Mouse (Mus musculus) G1E-ER4 (cell line): Measurements from ENCODE around the gene Hip1. TPM values are rescaled to one million over a fixed set of nuclear protein-coding genes. Genes with fewer than 3 reads are reported as not detected.

Source experiments
- GATA1 ChIP-seq: IDR thresholded peaks from one replicate; pipeline ENCODE4 v1.8.0; 2012; ENCODE audit warnings: low read length, inconsistent platforms
- polyA plus RNA-seq: library from polyadenylated mRNA; stranded (reverse); fragments of >175 nt; gene quantifications from 2 replicates; pipeline ENCODE4 v1.2.3, GENCODE M21; 2012

Hip1 gene
- polyA plus RNA-seq, 1 experiment = not detected

DNA sequence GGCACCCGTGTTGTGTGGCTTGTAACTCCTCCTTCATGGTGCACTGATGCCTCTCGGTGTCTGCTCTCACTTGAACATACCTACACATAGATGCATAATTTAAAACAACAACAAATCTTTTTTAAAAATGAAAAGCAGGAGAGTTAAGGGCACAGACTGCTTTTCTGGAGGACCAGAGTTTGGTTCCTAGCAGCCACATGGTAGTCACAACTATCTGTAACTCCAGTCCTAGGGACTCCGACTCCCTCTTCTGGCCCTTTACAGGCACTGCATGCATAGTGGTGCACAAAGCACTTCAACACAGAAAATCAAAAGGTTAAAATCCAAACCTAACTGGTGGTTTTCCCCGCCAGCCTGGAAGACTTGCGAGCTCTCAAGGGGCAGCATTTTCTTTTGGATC is 171.3 kb downstream of the Hip1 start:
- no peak for TF ChIP-seq GATA1

DNA sequence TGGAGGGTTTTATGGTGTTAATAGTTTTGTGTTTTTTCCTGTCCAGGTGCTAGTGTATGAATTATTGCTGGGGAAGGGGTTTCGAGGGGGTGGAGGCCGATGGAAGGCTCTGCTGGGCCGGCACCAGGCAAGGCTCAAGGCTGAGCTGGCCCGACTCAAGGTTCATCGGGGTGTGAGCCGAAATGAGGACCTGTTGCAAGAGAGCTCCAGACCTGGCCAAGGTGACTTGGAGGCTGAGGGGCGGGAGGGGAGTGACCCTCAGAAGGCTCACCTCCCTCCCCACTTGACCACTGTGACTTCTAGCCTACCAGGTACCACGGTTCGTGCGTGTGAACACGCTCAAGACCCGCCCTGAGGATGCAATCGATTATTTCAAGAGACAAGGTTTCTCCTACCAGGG is 173.7 kb downstream of the Hip1 start:
- TF ChIP-seq GATA1 = no peak

- TF ChIP-seq GATA1 = no peak
Measured at GRCm38 (mm10) chr5:135369787-135370654, 174.9 kb downstream of the Hip1 start, which contains the start of gene Nsun5. TSS of gene Nsun5 (plus strand) at chr5:135369953.

GRCm38 (mm10) chr5:135368312-135368711 is 176.6 kb downstream of the Hip1 start:
- TF ChIP-seq GATA1 = no peak

DNA sequence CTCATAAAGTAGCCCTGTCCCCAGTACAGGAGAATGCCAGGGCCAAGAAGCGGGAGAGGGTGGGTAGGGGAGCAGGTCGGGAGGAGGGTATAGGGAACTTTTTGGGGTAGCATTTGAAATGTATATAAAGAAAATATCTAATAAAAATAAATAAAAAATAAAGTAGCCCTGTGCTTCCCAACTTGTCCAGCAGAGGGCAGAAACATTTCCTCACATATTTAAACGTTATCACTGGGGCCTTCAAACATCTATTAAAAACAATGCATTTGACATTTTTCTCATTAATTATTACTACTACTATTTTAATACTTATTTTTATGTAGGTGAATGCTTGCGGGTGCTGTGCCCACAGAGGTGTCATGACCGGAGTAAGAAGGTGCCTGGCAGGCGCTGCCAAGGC is 177.1 kb downstream of the Hip1 start:
- TF ChIP-seq GATA1 = no peak

DNA sequence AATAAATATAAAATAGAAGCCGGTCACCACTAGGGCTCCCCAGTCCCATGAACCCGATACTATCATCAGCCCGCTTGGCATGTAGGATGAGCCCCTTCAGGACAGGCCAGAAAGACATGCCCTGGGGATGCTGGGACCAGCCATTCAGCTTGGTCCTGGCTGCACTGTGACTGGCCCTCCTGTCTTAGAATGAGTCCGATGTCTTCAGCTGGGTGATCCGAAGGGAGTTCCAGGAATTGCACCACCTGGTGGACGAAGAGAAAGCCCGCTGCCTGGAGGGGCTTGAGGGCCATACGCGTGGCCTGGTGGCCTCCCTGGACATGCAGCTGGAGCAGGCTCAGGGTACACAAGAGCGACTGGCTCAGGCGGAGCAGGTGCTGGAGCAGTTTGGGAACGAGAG is 181.4 kb downstream of the Hip1 start:
- no peak for TF ChIP-seq GATA1

GRCm38 (mm10) chr5:135362572-135362971 is 182.3 kb downstream of the Hip1 start:
- TF ChIP-seq GATA1 = no peak

DNA sequence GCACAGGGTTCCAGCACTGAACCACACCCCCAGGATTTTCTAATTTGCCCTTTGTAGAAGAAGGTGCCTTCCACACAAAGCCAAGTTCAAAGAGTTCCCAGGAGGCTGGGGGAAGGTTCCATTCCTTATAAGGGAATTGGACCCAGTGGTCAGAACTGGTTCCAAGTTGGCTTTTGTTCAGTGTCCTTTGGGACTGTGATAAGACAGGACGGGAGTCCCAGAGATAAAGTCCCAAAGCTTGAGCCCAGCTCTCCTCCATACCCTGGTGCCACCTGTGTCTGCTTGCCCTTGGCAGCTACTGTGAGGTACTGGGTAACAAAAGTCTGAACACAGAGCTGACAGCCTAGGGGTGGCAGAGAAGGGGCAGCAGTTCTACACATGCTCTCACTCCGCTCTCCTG is 185.1 kb downstream of the Hip1 start:
- no peak for TF ChIP-seq GATA1

DNA sequence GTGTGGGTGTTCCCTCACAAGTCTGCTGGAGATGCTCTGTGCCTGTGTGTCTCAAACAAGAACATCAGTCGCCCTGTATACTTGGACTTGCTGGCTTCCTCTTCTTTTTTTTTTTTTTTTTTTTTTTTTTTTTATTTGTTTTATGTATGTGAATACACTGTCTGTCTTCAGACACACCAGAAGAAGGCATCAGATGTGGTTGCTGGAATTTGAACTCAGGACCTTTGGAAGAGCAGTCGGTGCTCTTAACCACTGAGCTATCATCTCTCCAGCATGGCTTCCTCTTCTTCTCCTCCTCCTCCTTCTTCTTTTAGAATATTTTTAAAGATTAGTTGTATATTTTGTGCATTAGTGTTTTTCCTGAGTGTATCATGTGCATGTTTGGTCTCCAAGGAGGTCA is 187.4 kb downstream of the Hip1 start:
- TF ChIP-seq GATA1 = no peak

Other genes with a start within 250 kb of the Hip1 start
- gene Fkbp6, start 195.1 kb downstream of the Hip1 start, polyA plus RNA-seq = not detected in 2 replicates
- not detected in 2 replicates for gene Trim50, start 191.8 kb downstream of the Hip1 start, polyA plus RNA-seq
- 26.5 and 29.1 TPM in 2 replicates for gene Nsun5, start 175.2 kb downstream of the Hip1 start, polyA plus RNA-seq
- gene Pom121, start 150.6 kb downstream of the Hip1 start, polyA plus RNA-seq = 133 and 170 TPM in 2 replicates
- gene Ccl26, start 18.4 kb upstream of the Hip1 start, polyA plus RNA-seq = not detected in 2 replicates
- not detected in 2 replicates for gene Ccl24, start 27.9 kb upstream of the Hip1 start, polyA plus RNA-seq
- gene Rhbdd2, start 87.5 kb upstream of the Hip1 start, polyA plus RNA-seq = 45.0 and 47.2 TPM in 2 replicates
- 184 and 218 TPM in 2 replicates for gene Por, start 124.9 kb upstream of the Hip1 start, polyA plus RNA-seq
- gene Tmem120a, start 199.3 kb upstream of the Hip1 start, polyA plus RNA-seq = 15.1 and 18.6 TPM in 2 replicates
- 0.05 TPM in 1 of 2 replicates, not detected in the other for gene Styxl1, start 233.3 kb upstream of the Hip1 start, polyA plus RNA-seq
- 746 and 850 TPM in 2 replicates for gene Mdh2, start 233.4 kb upstream of the Hip1 start, polyA plus RNA-seq